Mouse (Mus musculus): ENCODE measurements at regions not wholly inside any gene's neighbourhood (a gene's known extent, or its start where the extent isn't known, plus 50 kb on each side); places are given as distances from the start of the nearest gene placed in this dataset.
A peak's percentile ranks its signal among the peaks of the same experiment; 100 is the strongest.
"Not testable (repeated sequence)": the region's sequence is repeated elsewhere in the genome, so short reads cannot be mapped to it uniquely, and the experiment has no call there.

DNA sequence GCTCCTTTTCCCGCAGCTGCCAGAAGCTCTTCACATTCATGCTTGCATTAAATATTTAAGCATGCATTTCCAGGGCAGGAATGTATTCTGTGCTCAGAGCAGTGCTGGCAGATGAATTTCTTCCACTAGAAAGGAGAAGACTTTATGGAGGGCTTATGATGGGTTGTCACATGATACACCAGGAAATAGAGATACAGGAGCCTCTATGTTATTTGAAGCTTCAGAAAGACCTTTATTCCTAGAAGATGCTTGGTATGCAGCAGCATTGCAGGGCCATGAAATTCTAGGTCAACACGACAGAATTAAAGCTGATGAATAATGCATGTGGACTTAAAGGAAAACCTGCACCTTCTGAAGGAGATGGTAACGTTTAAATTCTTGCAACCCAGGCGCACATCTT, 212.1 kb downstream of the Adgrg6 start:
- no peak for DNase-seq

DNA sequence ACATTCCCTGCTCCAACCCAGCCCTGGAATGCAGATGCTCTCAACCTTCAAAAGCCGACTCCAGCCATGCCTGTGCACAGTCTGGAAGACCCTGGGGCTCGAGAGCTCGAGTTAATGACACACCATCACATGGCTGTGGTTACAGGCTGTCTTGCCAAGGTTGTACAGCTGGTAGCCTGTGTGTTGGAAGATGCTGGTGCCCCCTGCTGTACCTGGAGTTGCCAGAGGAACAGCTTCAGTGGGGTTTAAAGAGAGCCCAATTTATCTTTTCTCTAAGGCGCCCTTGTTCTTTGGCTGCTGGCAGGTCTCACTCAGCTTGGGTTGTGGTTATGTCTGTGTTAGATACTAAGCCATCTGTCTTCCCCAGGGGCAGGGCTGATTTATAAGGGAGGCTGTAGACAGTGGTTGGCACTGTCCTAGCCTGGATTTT, 212.8 kb downstream of the Adgrg6 start:
- DNase-seq: peak; percentile 7 to 18

DNA sequence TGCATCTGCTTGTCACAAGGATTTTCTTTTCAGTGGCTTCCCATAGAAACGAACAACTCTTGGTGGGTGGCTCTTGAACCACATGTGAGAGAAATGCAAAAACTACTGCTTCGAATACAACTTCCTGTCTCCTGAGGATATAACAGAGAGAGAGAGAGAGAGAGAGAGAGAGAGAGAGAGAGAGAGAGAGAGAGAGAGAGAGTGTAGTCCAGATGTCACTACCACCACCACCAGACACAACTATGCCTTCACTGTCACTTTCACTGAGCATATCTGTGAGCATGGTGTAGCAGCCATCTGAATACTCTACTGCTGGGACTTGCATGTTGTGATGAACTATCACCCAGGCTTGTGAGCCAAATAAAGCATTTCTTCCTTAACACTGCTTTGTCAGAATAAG, 216.6 kb downstream of the Adgrg6 start:
- DNase-seq: no peak

DNA sequence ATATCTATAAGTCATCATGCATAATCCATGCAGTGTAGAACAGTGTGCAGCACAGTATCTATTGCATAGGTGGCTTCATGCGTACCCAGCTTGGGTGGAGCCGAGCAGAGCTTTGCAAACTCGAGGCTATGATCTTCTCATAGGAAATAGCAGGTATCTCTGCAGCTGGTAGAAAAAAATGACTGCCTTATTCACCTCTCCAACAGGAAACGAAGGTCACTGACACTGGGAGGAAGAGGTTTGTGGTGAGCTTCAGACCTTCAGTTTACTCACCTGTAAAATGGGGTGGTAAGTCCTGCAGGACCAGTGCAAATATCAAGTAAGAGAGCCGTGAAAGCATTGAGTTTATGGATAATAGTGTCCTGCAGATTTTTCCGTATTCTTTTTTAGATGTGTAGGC, 219.2 kb downstream of the Adgrg6 start:
- DNase-seq: no peak

DNA sequence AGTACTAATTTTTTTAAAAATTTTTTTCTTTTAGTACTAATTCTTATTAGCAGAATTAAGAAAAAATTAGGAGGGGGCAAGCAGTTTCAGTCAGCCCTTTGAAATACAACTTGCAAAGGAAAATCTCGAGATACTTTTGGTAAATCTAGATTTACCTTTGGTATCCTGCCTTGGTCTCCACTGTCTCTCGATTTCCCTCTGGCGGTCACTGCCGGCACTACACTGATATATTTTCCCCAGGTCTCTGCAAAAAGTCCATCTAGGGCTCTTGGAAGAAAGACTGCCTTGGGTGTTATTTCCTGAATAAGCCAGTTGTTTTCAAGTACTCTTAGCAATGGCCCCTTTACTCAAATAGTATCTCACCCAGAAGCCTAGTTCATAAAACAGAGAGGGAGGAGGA, 224.0 kb downstream of the Adgrg6 start:
- peak; percentile 88 to 89 for DNase-seq

DNA sequence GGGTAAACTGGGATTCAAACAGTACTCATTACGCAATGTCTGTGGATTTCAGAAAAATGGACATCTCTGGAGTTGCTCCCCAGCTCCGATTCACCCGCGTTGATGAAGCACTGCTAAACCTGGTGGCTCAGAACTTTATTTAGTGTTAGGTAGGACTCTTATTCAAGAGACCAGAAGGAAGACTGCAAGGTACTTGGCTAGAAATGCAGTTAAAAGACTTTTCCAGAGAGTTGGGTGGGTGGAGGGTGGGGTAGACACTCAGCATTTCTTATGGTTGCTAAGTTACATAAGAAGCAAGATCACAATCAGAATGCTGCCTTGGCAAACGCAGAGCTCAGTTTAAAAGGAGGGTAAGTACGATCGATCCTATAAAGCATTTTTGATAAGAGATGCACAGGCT, 230.2 kb downstream of the Adgrg6 start:
- DNase-seq: no peak

DNA sequence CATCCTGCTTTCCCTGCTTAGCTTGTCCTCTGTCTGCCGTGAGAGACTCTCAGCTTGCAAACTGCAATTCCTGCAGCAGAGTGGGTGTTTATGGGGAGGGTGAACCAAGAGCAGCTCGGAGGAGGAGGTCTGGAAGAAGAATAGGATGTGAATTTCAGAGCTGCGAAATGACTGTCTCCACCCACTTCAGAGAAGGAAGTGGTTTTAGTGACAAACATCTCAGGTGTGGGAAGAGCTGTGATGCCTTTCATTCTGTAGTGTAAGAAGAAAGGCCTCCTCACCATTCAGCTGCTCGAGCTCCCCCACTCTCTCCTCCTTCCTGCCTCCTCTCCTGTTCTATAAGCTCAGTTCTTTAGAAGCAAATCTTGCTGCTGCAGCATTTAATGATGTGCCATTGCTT, 230.9 kb downstream of the Adgrg6 start:
- no peak for DNase-seq

DNA sequence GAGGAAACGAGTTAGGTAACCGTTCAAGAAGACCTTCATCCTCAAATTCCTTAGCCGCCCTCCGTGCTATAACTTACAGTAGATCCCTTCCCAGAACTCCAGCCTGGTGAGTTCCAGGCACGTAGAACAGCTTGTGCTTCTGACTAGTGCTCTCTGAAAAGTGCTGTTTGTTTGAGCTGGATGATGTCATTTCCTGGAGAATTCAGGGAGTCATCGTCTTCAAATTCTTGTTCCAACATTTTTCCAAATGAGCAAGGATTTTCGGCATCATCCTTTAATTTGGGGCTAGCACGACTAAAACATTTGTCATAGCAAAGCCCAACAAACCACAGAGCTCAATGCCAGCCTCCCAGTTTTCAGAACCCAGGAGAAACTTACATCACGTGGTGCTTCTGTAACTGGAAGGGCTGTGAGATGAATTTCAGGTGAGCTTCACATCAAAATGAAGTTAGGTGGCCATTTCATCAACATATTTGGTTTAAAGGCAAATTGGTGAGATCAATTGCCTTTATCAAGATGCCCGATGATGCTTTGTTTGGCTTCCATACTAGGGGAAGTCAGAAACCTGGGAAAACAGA, 231.4 kb downstream of the Adgrg6 start:
- no peak for DNase-seq

DNA sequence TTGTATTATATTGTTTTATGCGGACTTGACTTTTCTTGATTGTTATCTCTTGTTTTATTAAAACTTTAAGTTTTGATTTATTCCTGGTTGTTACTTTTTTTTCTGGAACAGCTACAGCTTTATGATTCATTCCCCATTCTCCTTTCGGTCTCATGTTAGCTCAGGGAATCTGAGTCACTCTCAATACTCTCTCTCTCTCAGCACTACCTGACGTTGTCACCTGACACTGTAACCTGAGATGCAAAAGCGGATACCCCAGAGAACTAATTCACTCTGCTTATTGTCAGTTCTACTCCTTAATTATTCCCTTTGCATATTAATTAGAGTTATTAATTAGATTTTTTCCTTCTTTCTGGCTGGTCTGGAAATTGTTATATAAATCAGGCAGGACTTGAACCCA, 232.5 kb downstream of the Adgrg6 start:
- DNase-seq: no peak

DNA sequence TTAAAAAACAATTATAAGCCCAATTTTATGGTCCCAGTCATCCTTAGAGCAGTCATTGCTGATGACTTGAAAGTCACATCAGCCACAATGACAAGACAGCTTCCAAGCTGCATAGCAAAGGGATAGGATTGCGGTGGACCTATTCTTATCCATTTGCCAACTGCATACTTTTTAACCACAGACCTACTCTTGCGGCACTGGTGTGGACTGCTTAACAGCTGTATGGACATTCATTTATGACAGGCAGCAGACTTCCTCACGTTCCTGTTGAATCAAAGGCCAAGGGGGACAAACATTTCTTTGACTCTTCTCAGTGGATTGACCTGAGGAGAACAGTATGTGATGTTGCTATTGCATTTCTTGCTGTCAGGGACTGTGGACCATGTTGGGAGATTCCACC, 233.5 kb downstream of the Adgrg6 start:
- no peak for DNase-seq

DNA sequence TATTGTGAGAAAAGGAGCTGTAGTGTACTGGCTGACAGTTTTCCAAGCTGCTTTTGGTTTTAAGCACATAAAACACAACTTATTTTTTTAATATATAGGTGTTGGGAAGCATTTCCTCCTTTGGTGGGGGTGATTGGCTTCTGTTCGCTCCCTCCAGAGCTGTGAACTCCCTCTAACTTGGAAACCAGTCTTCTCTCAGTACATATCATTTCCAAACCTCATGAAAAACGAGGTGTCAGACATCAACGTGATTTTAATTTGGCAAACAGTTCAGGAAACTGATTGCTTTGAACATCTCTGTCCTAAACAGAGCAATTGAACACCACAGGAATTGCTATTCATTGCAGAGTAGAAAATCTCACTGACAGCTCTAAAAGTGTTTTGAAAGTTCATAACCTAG, 238.6 kb downstream of the Adgrg6 start:
- no peak for DNase-seq

DNA sequence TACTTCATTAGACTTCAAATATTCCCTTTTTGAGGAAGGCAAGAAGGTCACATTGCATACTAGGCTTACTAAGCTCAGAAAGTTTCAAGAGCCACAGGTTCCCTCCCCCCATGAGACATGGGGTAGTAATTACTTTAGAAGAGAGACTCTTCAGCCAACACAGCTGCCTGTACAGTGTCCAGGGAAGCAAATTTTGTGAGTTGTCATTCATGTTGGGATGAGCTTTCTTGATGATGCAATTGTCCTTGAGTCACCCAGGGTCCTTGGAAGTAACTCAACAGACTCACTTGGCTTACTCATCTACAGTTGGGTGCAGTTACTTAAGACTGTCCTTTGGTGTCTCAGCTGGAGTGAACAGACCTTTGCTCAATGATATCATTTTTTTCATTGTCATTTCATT, 242.0 kb downstream of the Adgrg6 start:
- no peak for DNase-seq

DNA sequence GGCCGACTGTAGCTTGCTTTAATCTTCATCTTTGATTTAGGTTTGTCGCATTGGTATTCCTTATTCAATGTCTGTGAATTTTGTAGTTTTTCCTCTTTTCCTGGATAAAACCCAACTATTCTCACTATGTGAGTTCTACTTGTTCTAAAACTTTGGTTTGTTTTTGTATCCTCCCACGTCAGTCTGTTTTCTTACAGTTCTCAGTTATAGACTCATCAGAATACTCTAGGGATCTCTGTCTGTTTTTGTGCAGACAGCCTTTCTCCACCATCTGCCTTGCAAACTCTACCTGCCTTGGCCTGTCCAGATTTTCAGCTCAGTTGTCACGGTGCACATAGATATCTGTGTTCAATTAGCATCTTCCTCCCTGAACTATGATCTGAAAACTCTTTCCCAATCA, 249.3 kb downstream of the Adgrg6 start:
- no peak for DNase-seq

DNA sequence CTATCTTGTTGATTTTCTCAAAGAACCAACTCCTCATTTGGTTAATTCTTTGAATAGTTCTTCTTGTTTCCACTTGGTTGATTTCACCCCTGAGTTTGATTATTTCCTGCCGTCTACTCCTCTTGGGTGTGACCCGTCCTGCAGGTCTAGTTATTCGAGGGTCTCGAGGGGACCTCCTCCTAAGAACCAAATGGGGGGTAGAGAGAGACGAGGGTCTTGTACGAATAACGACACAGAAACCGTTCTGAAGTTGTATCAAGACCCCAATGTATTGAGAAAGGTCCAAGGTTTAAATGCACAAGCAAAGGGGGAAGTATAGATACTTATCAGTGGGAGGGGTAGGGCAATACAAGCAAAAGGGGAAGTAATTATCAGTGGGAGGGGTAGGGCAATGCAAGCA, 252.8 kb downstream of the Adgrg6 start:
- DNase-seq: not testable (repeated sequence)

DNA sequence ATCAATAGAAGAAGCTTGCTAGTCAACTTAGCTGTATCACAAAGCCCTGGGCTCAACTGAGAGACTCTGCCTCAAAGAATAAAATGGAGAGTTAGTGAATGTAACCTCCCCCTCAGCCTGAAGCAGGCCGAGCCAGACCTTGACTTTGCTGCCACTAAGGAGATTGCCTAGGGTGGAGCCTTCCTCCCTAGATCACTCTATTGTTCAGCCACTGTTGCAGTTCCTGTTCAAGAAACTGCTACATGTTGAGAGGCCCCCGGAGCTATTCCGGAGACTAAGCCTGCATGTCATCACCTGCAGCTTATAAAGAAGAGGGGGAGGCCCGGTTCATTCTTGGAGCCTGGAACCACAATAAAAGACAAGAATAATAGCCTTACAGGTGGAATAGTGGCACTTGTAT, 257.9 kb downstream of the Adgrg6 start:
- no peak for DNase-seq

DNA sequence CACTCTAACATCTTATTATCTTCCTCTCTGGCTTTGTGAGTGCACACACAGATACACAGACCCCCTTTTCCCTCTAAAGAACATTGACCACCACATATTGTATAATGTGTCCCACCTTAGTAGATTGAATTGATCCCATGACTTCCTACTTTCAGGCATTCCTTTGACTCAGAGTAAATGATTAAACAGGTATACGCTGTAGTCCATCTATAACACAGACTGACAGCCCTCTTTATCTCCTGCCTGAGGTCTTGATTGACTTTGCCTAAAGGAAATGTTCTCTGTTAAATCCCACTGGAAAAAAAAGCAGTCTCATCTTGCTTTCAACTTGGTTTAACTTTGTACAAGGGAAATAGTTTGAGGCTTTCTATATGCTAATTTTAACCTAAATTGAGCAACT, 268.8 kb downstream of the Adgrg6 start:
- DNase-seq: no peak

DNA sequence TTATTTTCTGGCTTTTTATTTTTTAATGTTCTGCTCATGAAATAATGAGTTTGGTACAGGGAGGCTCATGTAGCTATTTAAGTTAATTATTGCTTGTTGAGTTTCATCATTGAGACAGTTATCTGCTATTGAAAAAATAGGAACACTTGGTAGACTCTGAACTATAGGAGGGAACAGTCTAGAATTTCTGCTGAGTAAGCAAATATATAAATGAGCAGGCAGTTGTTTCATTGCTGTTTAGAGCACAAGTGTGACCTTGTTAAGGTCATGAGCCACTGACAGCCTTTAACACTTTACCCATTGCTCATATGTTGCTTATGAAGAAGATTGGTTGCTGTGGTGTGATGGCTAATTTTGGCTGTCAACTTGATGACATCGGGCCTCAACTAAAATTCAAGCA, 270.0 kb downstream of the Adgrg6 start:
- DNase-seq: no peak

DNA sequence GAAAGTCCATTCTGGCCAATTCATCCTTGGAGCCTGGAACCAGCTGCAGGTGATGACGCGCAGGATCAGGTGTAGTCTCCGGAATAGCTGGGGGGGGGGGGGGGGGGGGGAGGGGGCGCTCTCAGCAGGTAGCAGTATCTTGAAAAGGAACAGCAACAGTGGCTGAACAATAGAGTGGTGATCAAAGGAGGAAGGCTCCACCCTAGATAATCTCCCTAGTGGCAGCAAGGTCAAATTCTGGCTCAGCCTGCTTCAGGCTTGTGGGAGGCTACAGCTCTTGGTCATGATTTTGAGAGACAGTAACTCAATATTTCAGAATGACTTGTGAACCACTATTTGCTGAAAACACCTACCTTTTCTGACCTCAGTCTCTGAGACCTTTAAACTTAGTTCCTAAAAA, 275.5 kb downstream of the Adgrg6 start:
- no peak for DNase-seq

DNA sequence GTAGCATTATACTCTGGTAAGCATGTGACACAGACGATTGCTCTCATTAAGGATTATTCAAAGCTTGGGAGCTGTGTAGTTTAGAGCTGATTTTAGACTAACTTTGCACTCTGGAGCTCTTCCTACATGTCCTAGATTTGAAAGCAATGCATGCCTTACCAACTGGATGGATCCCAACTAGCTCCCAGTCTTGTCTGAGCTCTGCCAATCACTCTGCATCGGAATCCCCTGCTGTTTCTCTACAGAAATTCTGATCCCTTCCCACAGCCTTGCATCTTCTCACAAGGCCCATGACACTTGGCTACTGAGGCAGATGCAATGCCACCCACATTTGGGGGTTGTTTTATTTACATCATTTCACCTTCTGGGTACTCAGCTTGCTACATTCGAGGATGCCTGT, 277.8 kb downstream of the Adgrg6 start:
- no peak for DNase-seq

DNA sequence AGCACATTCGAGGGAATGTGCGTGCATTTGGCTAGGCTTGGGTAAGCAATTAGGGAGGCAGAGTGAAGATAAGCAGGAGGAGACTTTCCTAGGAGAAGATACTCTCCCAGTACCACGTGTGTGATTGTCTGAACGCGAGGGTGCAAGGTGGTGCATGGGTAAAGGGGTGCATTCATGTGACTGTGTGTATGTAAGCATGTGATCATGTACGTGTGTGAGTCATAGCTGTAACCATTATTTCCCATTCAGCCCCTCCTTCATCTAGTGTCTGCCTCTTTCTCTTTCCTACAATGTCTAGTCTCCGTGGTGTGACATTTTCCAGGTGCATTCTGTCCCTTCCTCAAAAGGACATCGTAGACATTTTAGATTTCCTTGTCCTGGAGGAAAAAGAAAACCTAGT, 273.8 kb downstream of the Hivep2 start:
- no peak for DNase-seq

DNA sequence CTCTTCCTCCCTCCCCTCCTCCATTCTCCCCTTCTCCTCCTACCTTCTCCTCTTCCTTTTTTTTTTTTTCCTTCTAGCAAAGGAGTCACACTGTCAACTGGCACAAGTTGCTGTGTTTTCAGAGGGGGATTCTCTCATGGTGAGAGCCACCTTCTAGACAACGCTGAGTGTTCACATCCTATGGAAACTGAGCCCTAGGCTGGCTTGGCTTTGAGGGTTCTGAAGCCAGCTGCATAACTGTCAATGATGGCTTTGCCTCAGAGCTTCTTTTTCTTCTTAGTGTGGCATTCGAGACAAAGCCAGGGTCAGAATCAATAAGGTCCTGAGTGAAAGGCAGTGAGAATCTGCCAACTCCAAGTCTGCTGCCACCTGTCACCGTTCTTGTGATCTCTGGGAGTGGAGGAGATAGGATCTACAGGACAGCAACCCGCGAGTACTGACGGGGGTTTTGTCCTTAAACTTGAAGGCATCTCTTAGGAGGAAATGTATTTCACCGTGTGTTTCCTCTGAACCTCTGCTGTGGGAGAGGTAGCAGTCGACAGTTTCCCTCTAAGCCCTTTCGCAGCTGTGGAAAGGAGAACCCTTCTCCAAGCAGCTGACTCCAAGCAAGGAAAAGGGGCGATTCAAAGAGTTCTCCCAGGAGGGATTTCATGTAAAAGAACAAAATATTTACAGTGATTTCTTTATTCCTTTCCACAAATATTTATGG, 269.2 kb downstream of the Hivep2 start:
- no peak for DNase-seq

DNA sequence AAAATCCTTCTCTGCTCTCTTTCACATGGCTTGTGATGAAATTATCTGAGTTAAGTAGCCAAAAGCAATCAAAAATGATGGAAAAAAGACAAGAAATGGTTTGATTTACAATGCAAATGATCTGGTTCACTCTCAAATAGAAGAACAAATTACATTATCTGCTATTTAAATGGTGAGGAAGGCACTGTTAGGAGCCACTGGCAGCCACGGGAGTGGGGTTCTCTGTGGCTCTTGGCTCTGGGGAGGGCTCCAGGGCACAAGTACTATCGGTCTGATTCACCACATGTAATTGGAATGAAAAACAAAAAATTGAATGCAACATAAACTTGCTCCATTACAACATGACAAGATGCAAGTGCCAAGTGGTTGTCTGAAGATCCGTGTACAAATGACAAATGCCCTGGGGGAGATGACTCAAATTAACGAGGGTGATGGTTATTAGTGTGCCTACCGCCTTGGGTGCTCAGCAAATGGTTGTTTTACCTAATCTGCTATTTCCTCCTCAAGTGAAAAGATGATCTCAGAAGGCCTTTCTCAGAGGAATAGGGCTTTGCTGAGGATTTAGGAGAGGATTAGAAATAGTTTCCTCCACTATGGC, 268.2 kb downstream of the Hivep2 start:
- no peak for DNase-seq

DNA sequence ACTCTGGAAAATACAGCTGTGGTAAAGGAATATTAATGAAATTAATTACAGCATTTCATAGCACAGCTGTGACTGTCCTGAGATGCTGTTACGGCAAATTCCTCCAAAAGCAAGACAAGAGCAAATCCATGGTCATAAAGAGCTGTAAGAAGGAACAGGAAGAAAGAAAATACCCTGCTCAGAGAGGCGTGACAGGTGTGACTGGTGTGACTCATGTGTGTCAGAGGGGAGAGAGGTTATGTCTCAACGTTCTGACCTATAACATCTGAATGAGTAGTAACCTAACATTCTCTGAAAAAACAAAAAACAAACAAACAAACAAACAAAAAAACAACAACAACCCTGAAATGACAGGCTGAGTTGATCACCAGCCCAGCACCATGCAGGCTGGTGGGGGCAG, 267.5 kb downstream of the Hivep2 start:
- DNase-seq: no peak

DNA sequence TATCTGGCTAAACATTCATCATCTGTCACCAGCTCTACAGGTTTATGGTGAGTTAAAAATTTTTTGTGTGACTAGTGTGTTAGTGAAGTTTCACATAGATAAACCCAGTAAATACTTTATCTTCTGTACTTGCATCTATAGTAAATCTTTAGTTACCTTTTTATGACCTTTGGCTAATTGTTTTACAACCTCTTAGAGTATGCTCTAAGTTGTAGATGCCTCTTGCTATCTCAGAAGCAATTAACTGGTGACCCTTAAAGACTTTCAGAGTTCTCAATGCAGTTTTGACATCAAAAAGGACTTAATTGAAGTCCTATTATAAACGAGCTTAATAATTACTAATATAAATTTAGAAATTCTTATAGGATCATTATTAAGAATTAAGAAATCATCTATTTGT, 265.6 kb downstream of the Hivep2 start:
- no peak for DNase-seq

DNA sequence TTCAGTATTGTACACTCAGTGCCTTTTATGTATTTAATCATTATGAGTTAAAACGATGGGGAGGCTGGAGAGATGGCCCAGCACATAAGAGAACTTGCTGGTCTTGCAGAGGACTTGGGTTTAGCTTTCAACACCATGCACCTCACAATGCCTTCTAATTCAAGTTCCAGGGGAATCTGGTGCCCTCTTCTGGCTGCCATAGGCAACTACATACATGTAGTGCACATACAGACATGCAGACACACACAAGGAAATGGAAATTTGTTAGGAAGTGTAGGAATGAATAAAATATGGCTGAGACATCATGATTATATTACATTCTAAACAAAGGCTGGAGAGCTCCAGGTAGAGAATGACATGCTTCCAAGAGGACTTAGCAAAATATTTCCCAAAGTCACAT, 251.4 kb downstream of the Hivep2 start:
- DNase-seq: no peak
